ENCODE assay signal across 8 mouse cellular contexts in the genomic region with DNA sequence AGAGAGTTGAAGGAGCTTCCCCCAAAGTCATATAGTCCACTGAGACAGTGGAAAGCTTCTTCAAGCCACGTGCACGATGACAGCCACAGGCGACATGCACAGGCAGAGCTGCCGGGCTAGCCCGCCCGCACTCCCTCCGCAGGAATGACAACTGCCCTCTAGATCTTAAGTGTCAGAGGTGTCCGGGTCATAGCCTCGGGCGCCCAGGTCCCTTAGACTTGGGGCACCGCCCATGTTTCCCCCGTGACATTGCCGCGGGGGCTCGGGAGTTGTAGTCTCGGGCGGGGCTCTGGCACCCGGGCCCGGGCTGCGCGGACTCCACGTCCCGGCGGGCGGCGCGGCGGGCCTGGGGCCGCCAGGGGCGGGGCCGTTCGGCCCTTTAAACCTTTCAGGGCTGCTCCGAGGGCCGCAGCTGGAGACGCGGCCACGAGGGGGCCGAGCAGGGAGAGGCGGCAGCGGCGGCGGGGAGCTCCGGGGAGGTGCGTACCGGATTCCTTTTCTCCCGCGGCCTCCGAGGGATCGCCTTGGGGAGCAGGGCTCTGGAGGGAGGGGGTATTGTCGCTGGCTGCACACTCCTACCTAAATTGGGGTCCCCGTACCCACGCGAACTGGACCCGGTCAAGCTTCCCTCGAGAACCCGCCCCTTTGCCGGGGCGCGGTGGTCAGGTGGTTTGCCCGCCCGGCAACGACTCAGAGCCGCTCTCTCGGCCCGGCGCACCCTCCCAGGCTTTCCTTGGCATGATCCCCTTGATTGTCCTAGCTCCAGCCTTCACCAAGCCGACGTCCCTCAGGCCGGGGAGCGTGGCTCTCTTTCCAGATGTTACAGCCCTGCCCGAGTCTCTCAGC. TPM values are rescaled to one million over a fixed set of nuclear protein-coding genes. Genes with fewer than 3 reads are reported as not detected.
DNase-seq lines count a peak whose midpoint lies in the region; ATAC-seq and TF ChIP-seq lines count a peak whose summit lies in the region.

A gene (plus strand): TSS at position 382 of the 846 bp plus-strand sequence.

- peak within 1 kb of the TSS; percentile 80 for H3ac ChIP-seq in C2C12 (ENCODE audit: control insufficient read depth, insufficient read length, low read depth)

- no peaks in the 10 kb centered on the region for H3K9me3 ChIP-seq in forebrain, embryonic 11.5 days (ENCODE audit: control insufficient read depth, low read length)
- H3K9me3 ChIP-seq in heart, embryonic 14.5 days (ENCODE audit: control insufficient read depth, low read length), result no peaks in the 10 kb centered on the region
- no peaks in the 10 kb centered on the region for H3K9me3 ChIP-seq in liver, embryonic 15.5 days (replicated peaks)
- H3K9me3 ChIP-seq in neural tube, embryonic 11.5 days (ENCODE audit: control insufficient read depth, low read length), result no peaks in the 10 kb centered on the region
- H3K9me3 ChIP-seq in stomach, postnatal 0 days (ENCODE audit: control insufficient read depth, low read length), result no peaks in the 10 kb centered on the region

- peaks cover 9% of the 10 kb centered on the region for H3K79me3 ChIP-seq in C2C12 (ENCODE audit: low read depth)

- H3K36me3 ChIP-seq in C2C12 (ENCODE audit: control insufficient read depth, insufficient read depth), result peaks cover 34% of the 10 kb centered on the region
- no peaks in the 10 kb centered on the region; the same call in 1 of the 2 replicates for H3K36me3 ChIP-seq in forebrain, embryonic 11.5 days (ENCODE audit: control insufficient read depth, insufficient read depth, low read length)
- H3K36me3 ChIP-seq in heart, embryonic 14.5 days (ENCODE audit: control insufficient read depth, insufficient read depth, low read length), result peaks cover 41% of the 10 kb centered on the region
- peaks cover 45% of the 10 kb centered on the region for H3K36me3 ChIP-seq in liver, embryonic 15.5 days (replicated peaks)
- H3K36me3 ChIP-seq in neural tube, embryonic 11.5 days (ENCODE audit: control insufficient read depth, insufficient read depth, low read length), result peaks cover 4% of the 10 kb centered on the region; the same call in 1 of the 2 replicates
- H3K36me3 ChIP-seq in stomach, postnatal 0 days (ENCODE audit: control insufficient read depth, insufficient read depth, low read length), result peaks cover 8% of the 10 kb centered on the region; the same call in 1 of the 2 replicates

- peak within 1 kb of the TSS; percentile 96 for H3K4me2 ChIP-seq in forebrain, embryonic 11.5 days (ENCODE audit: low read depth, low read length, severe bottlenecking)
- H3K4me2 ChIP-seq in heart, embryonic 14.5 days (ENCODE audit: low read length), result peak within 1 kb of the TSS; percentile 94
- H3K4me2 ChIP-seq in liver, embryonic 15.5 days, result peak within 1 kb of the TSS; percentile 71
- H3K4me2 ChIP-seq in neural tube, embryonic 11.5 days (ENCODE audit: low read depth), result peak within 1 kb of the TSS; percentile 66
- peak within 1 kb of the TSS; percentile 86 for H3K4me2 ChIP-seq in stomach, postnatal 0 days (replicated peaks; ENCODE audit: low read depth)

- ATAC-seq in forebrain, embryonic 11.5 days (replicated peaks; ENCODE audit: low FRiP score), result peak; percentile 84
- peak; percentile 91 for ATAC-seq in heart, embryonic 14.5 days (ENCODE audit: insufficient number of reproducible peaks, insufficient read depth, low FRiP score, low read depth)
- ATAC-seq in liver, embryonic 15.5 days (ENCODE audit: insufficient read depth), result peak; percentile 66
- peak; percentile 86 for ATAC-seq in neural tube, embryonic 11.5 days (ENCODE audit: insufficient read depth, low FRiP score, low TSS enrichment)
- peak; percentile 86 for ATAC-seq in stomach, postnatal 0 days (ENCODE audit: low FRiP score, low TSS enrichment)

- peak within 1 kb of the TSS; percentile 40 for H3K4me3 ChIP-seq in C2C12 (ENCODE audit: insufficient read depth, poor library complexity, severe bottlenecking)
- peak within 1 kb of the TSS; percentile 56 for H3K4me3 ChIP-seq in bone marrow, adult 2 months (replicated peaks; ENCODE audit: control insufficient read depth, low read depth, low read length)
- peak within 1 kb of the TSS; percentile 49 for H3K4me3 ChIP-seq in forebrain, embryonic 11.5 days (ENCODE audit: low read depth, low read length)
- H3K4me3 ChIP-seq in heart, embryonic 14.5 days (ENCODE audit: control insufficient read depth in 1 of 2, insufficient read depth in 1 of 2, low read depth in 1 of 2, low read length in 2 of 2), result peak within 1 kb of the TSS; percentile 69 to 72
- H3K4me3 ChIP-seq in liver, embryonic 15.5 days (replicated peaks), result peak within 1 kb of the TSS; percentile 59
- peak within 1 kb of the TSS; percentile 49 for H3K4me3 ChIP-seq in neural tube, embryonic 11.5 days (ENCODE audit: low read depth, low read length)
- peak within 1 kb of the TSS; percentile 63 for H3K4me3 ChIP-seq in stomach, postnatal 0 days (ENCODE audit: low read depth, low read length)

- H3K9ac ChIP-seq in forebrain, embryonic 11.5 days (ENCODE audit: low read length), result peak within 1 kb of the TSS; percentile 66
- peak within 1 kb of the TSS; percentile 82 for H3K9ac ChIP-seq in heart, embryonic 14.5 days (ENCODE audit: low read length)
- H3K9ac ChIP-seq in liver, embryonic 15.5 days, result peak within 1 kb of the TSS; percentile 52
- H3K9ac ChIP-seq in neural tube, embryonic 11.5 days (ENCODE audit: low read length), result peak within 1 kb of the TSS; percentile 44
- H3K9ac ChIP-seq in stomach, postnatal 0 days (ENCODE audit: low read length), result peak within 1 kb of the TSS; percentile 61

- TF ChIP-seq POLR2A in bone marrow, adult 2 months (IDR thresholded peaks at IDR 0.05; ENCODE audit: borderline replicate concordance, control insufficient read depth, low read depth, low read length), result no peak

- H3K27me3 ChIP-seq in C2C12 (ENCODE audit: control insufficient read depth, insufficient read depth, insufficient read length), result no peaks in the 10 kb centered on the region
- no peaks in the 10 kb centered on the region for H3K27me3 ChIP-seq in forebrain, embryonic 11.5 days (ENCODE audit: control insufficient read depth, insufficient read depth, low read length)
- H3K27me3 ChIP-seq in heart, embryonic 14.5 days (ENCODE audit: control insufficient read depth, insufficient read depth, low read length), result no peaks in the 10 kb centered on the region
- H3K27me3 ChIP-seq in liver, embryonic 15.5 days, result peaks cover 45% of the 10 kb centered on the region
- H3K27me3 ChIP-seq in neural tube, embryonic 11.5 days (ENCODE audit: control insufficient read depth, insufficient read depth, low read length), result no peaks in the 10 kb centered on the region
- H3K27me3 ChIP-seq in stomach, postnatal 0 days (ENCODE audit: control insufficient read depth, insufficient read depth, low read length), result no peaks in the 10 kb centered on the region

- no peaks in the 10 kb centered on the region for H3K4me1 ChIP-seq in bone marrow, adult 2 months (ENCODE audit: control insufficient read depth, insufficient read depth, low read length)
- H3K4me1 ChIP-seq in forebrain, embryonic 11.5 days (replicated peaks; ENCODE audit: control insufficient read depth, insufficient read depth, low read length), result peaks cover 8% of the 10 kb centered on the region; the same call in 1 of the 2 replicates
- peaks cover 8 to 38% of the 10 kb centered on the region in 2 experiments for H3K4me1 ChIP-seq in heart, embryonic 14.5 days (ENCODE audit: control insufficient read depth in 2 of 2, insufficient read depth in 2 of 2, low read length in 2 of 2)
- peaks cover 84% of the 10 kb centered on the region for H3K4me1 ChIP-seq in liver, embryonic 15.5 days (replicated peaks)
- H3K4me1 ChIP-seq in neural tube, embryonic 11.5 days (ENCODE audit: control insufficient read depth, insufficient read depth, low read length), result peaks cover 6% of the 10 kb centered on the region; the same call in 1 of the 2 replicates
- peaks cover 3% of the 10 kb centered on the region; the same call in 1 of the 2 replicates for H3K4me1 ChIP-seq in stomach, postnatal 0 days (replicated peaks; ENCODE audit: control insufficient read depth, insufficient read depth)

- H3K79me2 ChIP-seq in C2C12 (ENCODE audit: control insufficient read depth, insufficient read depth), result peaks cover 25% of the 10 kb centered on the region

- H3K27ac ChIP-seq in bone marrow, adult 2 months (ENCODE audit: control insufficient read depth, insufficient read depth, low read depth, low read length, poor library complexity), result peak within 1 kb of the TSS; percentile 38; the same call in 1 of the 2 replicates
- H3K27ac ChIP-seq in forebrain, embryonic 11.5 days (ENCODE audit: low read depth, low read length), result no peak within 1 kb of the TSS
- H3K27ac ChIP-seq in heart, embryonic 14.5 days (replicated peaks in 1 of 2; ENCODE audit: control insufficient read depth in 1 of 2, insufficient read depth in 1 of 2, low read depth in 2 of 2, low read length in 2 of 2), result peak within 1 kb of the TSS; percentile 23 to 42
- H3K27ac ChIP-seq in liver, embryonic 15.5 days (replicated peaks), result peak within 1 kb of the TSS; percentile 61
- no peak within 1 kb of the TSS for H3K27ac ChIP-seq in neural tube, embryonic 11.5 days (ENCODE audit: low read depth, low read length)
- H3K27ac ChIP-seq in stomach, postnatal 0 days (replicated peaks), result peak within 1 kb of the TSS; percentile 63

- 1% methylated on average over 71 of the region's 71 CpGs for WGBS in bone marrow, adult 2 months
- WGBS in forebrain, embryonic 11.5 days, result 1% methylated on average over 63 of the region's 71 CpGs
- WGBS in heart, embryonic 14.5 days, result under 1% methylated on average over 69 of the region's 71 CpGs
- WGBS in liver, embryonic 15.5 days (ENCODE audit: insufficient replicate concordance), result 1% methylated on average over 71 of the region's 71 CpGs
- WGBS in neural tube, embryonic 11.5 days, result 1% methylated on average over 64 of the region's 71 CpGs
- WGBS in stomach, postnatal 0 days, result under 1% methylated on average over 58 of the region's 71 CpGs

- TF ChIP-seq CTCF in C2C12 (IDR thresholded peaks at IDR 0.05; ENCODE audit: control insufficient read depth, insufficient read depth, insufficient read length), result peak; percentile 14
- peak; percentile 16; the same call in 1 of the 2 replicates for TF ChIP-seq CTCF in bone marrow, adult 2 months (IDR thresholded peaks at IDR 0.05; ENCODE audit: control insufficient read depth, insufficient read depth, low read length)
- TF ChIP-seq CTCF in stomach, postnatal 0 days (IDR thresholded peaks at IDR 0.05; ENCODE audit: low read depth), result peak; percentile 63

- peak; percentile 86 for DNase-seq in forebrain, embryonic 11.5 days (ENCODE audit: low spot score)
- peak; percentile 93 for DNase-seq in kidney, postnatal 10 days
- peak; percentile 88 for DNase-seq in neural tube, embryonic 11.5 days (ENCODE audit: low spot score)
- peak; percentile 85 for DNase-seq in stomach, postnatal 0 days (ENCODE audit: low spot score)

- TF ChIP-seq EP300 in stomach, postnatal 0 days (optimal IDR thresholded peaks at IDR 0.05), result no peak

RNA-seq across cellular contexts. Expression of the gene that starts here (rescaled TPM):
- 25.2 TPM for polyA plus RNA-seq in C2C12 (2012; fragmentation: generic; extraction: Trizol)
- 2.2 and 10.2 TPM in 2 replicates for polyA plus RNA-seq in bone marrow, adult 2 months (2011; ENCODE audit: insufficient read depth, insufficient read length, low replicate concordance, missing spikeins)
- 4.2 and 4.6 TPM in 2 replicates for polyA plus RNA-seq in forebrain, embryonic 11.5 days (2014; fragmentation: Nextera tagmentation; extraction: Ambion mirVana)
- polyA plus RNA-seq in heart, embryonic 14.5 days (2014; fragmentation: Nextera tagmentation; extraction: Ambion mirVana), result 14.4 and 16.4 TPM in 2 replicates
- 52.0 and 62.6 TPM in 2 replicates for polyA plus RNA-seq in liver, embryonic 15.5 days (2015; fragmentation: Nextera tagmentation; extraction: Ambion mirVana)
- 9.3 and 12.4 TPM in 2 replicates for polyA plus RNA-seq in neural tube, embryonic 11.5 days (2014; fragmentation: Nextera tagmentation; extraction: Ambion mirVana)
- polyA plus RNA-seq in stomach, postnatal 0 days (2015; fragmentation: Nextera tagmentation; extraction: Ambion mirVana), result 7.7 and 8.4 TPM in 2 replicates

Comparison
In these comparisons a context has a peak if more than half of its experiments do, and no peak if none do; other contexts are left out.
1. H3K27ac ChIP-seq: peak in bone marrow, adult 2 months (single experiment), heart, embryonic 14.5 days (2 of 2), liver, embryonic 15.5 days (single experiment) and stomach, postnatal 0 days (single experiment); none in forebrain, embryonic 11.5 days (single experiment) and neural tube, embryonic 11.5 days (single experiment).
2. Peak in every context shown above with its lines, with median percentiles within 50 percentile points of each other: H3K4me3 ChIP-seq, CTCF ChIP-seq, ATAC-seq, DNase-seq, H3K4me2 ChIP-seq and H3K9ac ChIP-seq.